Mouse (Mus musculus): ENCODE data around the gene Cers2. TPM values are rescaled to one million over a fixed set of nuclear protein-coding genes. Genes with fewer than 3 reads are reported as not detected.

Gene Cers2
- polyA plus RNA-seq, 1 experiment from 2014 or later = 116 TPM

GRCm38 (mm10) chr3:95313476-95313875, 1.1 kb upstream of the Cers2 start:
- no peaks in the 10 kb centered on the region for H3K27me3 ChIP-seq (ENCODE audit: insufficient read depth, poor library complexity, severe bottlenecking)
- no peak for DNase-seq (ENCODE audit: low spot score)
- H3K27ac ChIP-seq = peak overlapping the region; percentile 72
- H3K4me3 ChIP-seq = no peak overlapping the region
- H3K36me3 ChIP-seq = peaks cover 5% of the 10 kb centered on the region; the same call in 1 of the 2 replicates
- H3K4me1 ChIP-seq (replicated peaks) = peaks cover 42% of the 10 kb centered on the region
- 43% methylated on average over 7 of the region's 7 CpGs for WGBS
- no peaks in the 10 kb centered on the region for H3K9me3 ChIP-seq

GRCm38 (mm10) chr3:95314075-95314474, 516 bp upstream of the Cers2 start:
- WGBS = 59% methylated on average over 6 of the region's 6 CpGs
- no peak for DNase-seq (ENCODE audit: low spot score)
- H3K4me1 ChIP-seq (replicated peaks) = peaks cover 48% of the 10 kb centered on the region
- no peaks in the 10 kb centered on the region for H3K27me3 ChIP-seq (ENCODE audit: insufficient read depth, poor library complexity, severe bottlenecking)
- peak overlapping the region; percentile 94 for H3K4me3 ChIP-seq
- H3K9me3 ChIP-seq = no peaks in the 10 kb centered on the region
- peak overlapping the region; percentile 100 for H3K27ac ChIP-seq
- peaks cover 5% of the 10 kb centered on the region; the same call in 1 of the 2 replicates for H3K36me3 ChIP-seq

- H3K4me3 ChIP-seq = peak overlapping the region; percentile 94
- no peaks in the 10 kb centered on the region for H3K9me3 ChIP-seq
- DNase-seq (ENCODE audit: low spot score) = peak; percentile 89
- peaks cover 56% of the 10 kb centered on the region for H3K4me1 ChIP-seq (replicated peaks)
- H3K27me3 ChIP-seq (ENCODE audit: insufficient read depth, poor library complexity, severe bottlenecking) = no peaks in the 10 kb centered on the region
- H3K36me3 ChIP-seq = peaks cover 12% of the 10 kb centered on the region
- under 1% methylated on average over 71 of the region's 71 CpGs for WGBS
- H3K27ac ChIP-seq = peak overlapping the region; percentile 100
Observed at GRCm38 (mm10) chr3:95315094-95315843, 678 bp downstream of the Cers2 start.

- Histone ChIP-seq H3K4me1 (replicated peaks) (peaks cover 62% of the 10 kb centered on the region), H3K9me3 (no peaks in the 10 kb centered on the region), H3K27me3 (ENCODE audit: insufficient read depth, poor library complexity, severe bottlenecking) (no peaks in the 10 kb centered on the region), H3K36me3 (peaks cover 20% of the 10 kb centered on the region), H3K4me3 (peak overlapping the region; percentile 94), H3K27ac (peak overlapping the region; percentile 100)
- 19% methylated on average over 9 of the region's 9 CpGs for WGBS
- DNase-seq (ENCODE audit: low spot score) = no peak
Observed at GRCm38 (mm10) chr3:95315844-95316550, 1.4 kb downstream of the Cers2 start.

- Histone ChIP-seq H3K4me1 (replicated peaks) (peaks cover 62% of the 10 kb centered on the region), H3K9me3 (no peaks in the 10 kb centered on the region), H3K4me3 (peak overlapping the region; percentile 28; the same call in 1 of the 2 replicates), H3K27me3 (ENCODE audit: insufficient read depth, poor library complexity, severe bottlenecking) (no peaks in the 10 kb centered on the region), H3K27ac (peak overlapping the region; percentile 4; the same call in 1 of the 2 replicates), H3K36me3 (peaks cover 35% of the 10 kb centered on the region)
- peak; percentile 67 for DNase-seq (ENCODE audit: low spot score)
- WGBS = 23% methylated on average over 12 of the region's 12 CpGs
Observed at GRCm38 (mm10) chr3:95317414-95318080, 3.0 kb downstream of the Cers2 start.

- Histone ChIP-seq H3K4me1 (replicated peaks) (peaks cover 58% of the 10 kb centered on the region), H3K27ac (0 out of 2 replicates have a peak overlapping the region, but pooled peaks have one; percentile 45), H3K27me3 (ENCODE audit: insufficient read depth, poor library complexity, severe bottlenecking) (no peaks in the 10 kb centered on the region), H3K9me3 (no peaks in the 10 kb centered on the region), H3K4me3 (no peak overlapping the region), H3K36me3 (peaks cover 45% of the 10 kb centered on the region)
- DNase-seq (ENCODE audit: low spot score) = no peak
- 34% methylated on average over 6 of the region's 6 CpGs for WGBS
Observed at GRCm38 (mm10) chr3:95318548-95318947, 4.0 kb downstream of the Cers2 start.

- H3K27ac ChIP-seq = 0 out of 2 replicates have a peak overlapping the region, but pooled peaks have one; percentile 45
- 77% methylated on average over 2 of the region's 2 CpGs for WGBS
- H3K4me1 ChIP-seq (replicated peaks) = peaks cover 56% of the 10 kb centered on the region
- no peak overlapping the region for H3K4me3 ChIP-seq
- peaks cover 51% of the 10 kb centered on the region for H3K36me3 ChIP-seq
- no peaks in the 10 kb centered on the region for H3K27me3 ChIP-seq (ENCODE audit: insufficient read depth, poor library complexity, severe bottlenecking)
- no peak for DNase-seq (ENCODE audit: low spot score)
- no peaks in the 10 kb centered on the region for H3K9me3 ChIP-seq
Observed at GRCm38 (mm10) chr3:95319110-95319509, 4.5 kb downstream of the Cers2 start.

- no peaks in the 10 kb centered on the region for H3K27me3 ChIP-seq (ENCODE audit: insufficient read depth, poor library complexity, severe bottlenecking)
- peaks cover 59% of the 10 kb centered on the region for H3K36me3 ChIP-seq
- no peak overlapping the region for H3K4me3 ChIP-seq
- H3K27ac ChIP-seq = peak overlapping the region; percentile 51
- no peak for DNase-seq (ENCODE audit: low spot score)
- H3K9me3 ChIP-seq = no peaks in the 10 kb centered on the region
- WGBS = 67% methylated on average over 12 of the region's 12 CpGs
- H3K4me1 ChIP-seq (replicated peaks) = peaks cover 48% of the 10 kb centered on the region
Observed at GRCm38 (mm10) chr3:95319701-95320625, 5.4 kb downstream of the Cers2 start.

GRCm38 (mm10) chr3:95323429-95323828, 8.8 kb downstream of the Cers2 start:
- Histone ChIP-seq H3K4me1 (replicated peaks) (peaks cover 20% of the 10 kb centered on the region), H3K27ac (no peak overlapping the region), H3K9me3 (no peaks in the 10 kb centered on the region), H3K4me3 (no peak overlapping the region), H3K27me3 (ENCODE audit: insufficient read depth, poor library complexity, severe bottlenecking) (no peaks in the 10 kb centered on the region), H3K36me3 (peaks cover 89% of the 10 kb centered on the region)
- DNase-seq (ENCODE audit: low spot score) = no peak
- WGBS = 95% methylated on average over 3 of the region's 3 CpGs

GRCm38 (mm10) chr3:95324454-95325144, 10.0 kb downstream of the Cers2 start:
- Histone ChIP-seq H3K36me3 (peaks cover 100% of the 10 kb centered on the region), H3K27me3 (ENCODE audit: insufficient read depth, poor library complexity, severe bottlenecking) (no peaks in the 10 kb centered on the region), H3K4me3 (no peak overlapping the region), H3K9me3 (no peaks in the 10 kb centered on the region), H3K4me1 (replicated peaks) (peaks cover 12% of the 10 kb centered on the region), H3K27ac (no peak overlapping the region)
- 92% methylated on average over 6 of the region's 6 CpGs for WGBS
- no peak for DNase-seq (ENCODE audit: low spot score)

GRCm38 (mm10) chr3:95328803-95329404, 14.3 kb downstream of the Cers2 start:
- Histone ChIP-seq H3K27me3 (ENCODE audit: insufficient read depth, poor library complexity, severe bottlenecking) (no peaks in the 10 kb centered on the region), H3K27ac (no peak overlapping the region), H3K4me1 (replicated peaks) (no peaks in the 10 kb centered on the region), H3K36me3 (peaks cover 99% of the 10 kb centered on the region), H3K9me3 (no peaks in the 10 kb centered on the region), H3K4me3 (no peak overlapping the region)
- no peak for DNase-seq (ENCODE audit: low spot score)
- WGBS = 92% methylated on average over 1 of the region's 1 CpGs

Data from hindbrain, embryonic 10.5 days (tissue).